Mouse (Mus musculus) kidney, embryonic 16.5 days (tissue): ENCODE data around the gene Akap9. TPM values are rescaled to one million over a fixed set of nuclear protein-coding genes. Genes with fewer than 3 reads are reported as not detected.
"Not testable (repeated sequence)": the region's sequence is repeated elsewhere in the genome, so short reads cannot be mapped to it uniquely, and the experiment has no call there.

Source experiments
- ATAC-seq: fragments of 200-750 bp; cut with Nextera tagmentation; 2 replicates; pipeline ENCODE4 v1.8.0; 2017; ENCODE audit warnings: moderate TSS enrichment; ENCODE audit not compliant: low FRiP score, low TSS enrichment
- H3K27ac ChIP-seq: fragments of 300-500 bp; sonication (generic); 2 replicates; pipeline ENCODE4 v1.5.1; 2014; ENCODE audit warnings: low read length
- H3K27me3 ChIP-seq: fragments of 300-500 bp; sonication (generic); 2 replicates; pipeline ENCODE4 v1.6.1; 2014; ENCODE audit warnings: low read length, control low read depth, mixed read lengths; ENCODE audit not compliant: insufficient read depth
- H3K36me3 ChIP-seq: fragments of 300-500 bp; sonication (generic); 2 replicates; pipeline ENCODE4 v1.6.1; 2014; ENCODE audit warnings: low read length, control low read depth, mixed read lengths; ENCODE audit not compliant: insufficient read depth
- H3K4me1 ChIP-seq: fragments of 300-500 bp; sonication (generic); 2 replicates; pipeline ENCODE4 v1.6.1; 2014; ENCODE audit warnings: low read length, control low read depth, mixed read lengths; ENCODE audit not compliant: insufficient read depth
- H3K4me2 ChIP-seq: fragments of 300-500 bp; sonication (generic); replicated peaks from 2 replicates; pipeline ENCODE4 v1.6.1; 2014; ENCODE audit warnings: low read depth, low read length
- H3K4me3 ChIP-seq: fragments of 300-500 bp; sonication (generic); 2 replicates; pipeline ENCODE4 v1.5.1; 2014; ENCODE audit warnings: mild to moderate bottlenecking, low read length
- H3K9ac ChIP-seq: fragments of 300-500 bp; sonication (generic); replicated peaks from 2 replicates; pipeline ENCODE4 v1.6.1; 2014; ENCODE audit warnings: low read length
- H3K9me3 ChIP-seq: fragments of 300-500 bp; sonication (generic); 2 replicates; pipeline ENCODE4 v1.6.1; 2016; ENCODE audit warnings: low read length, control low read depth
- WGBS: fragments of 180-500 bp; shearing (Covaris S2); extraction: QIAGEN DNeasy Blood & Tissue Kit; methylation state at CpG from one replicate; pipeline ENCODE4 v1.1.7; 2014; 5-methylcytosine and 5-hydroxymethylcytosine counted together
- polyA plus RNA-seq: library from polyadenylated mRNA; unstranded; fragments of >200 nt; fragmentation: Nextera tagmentation; extraction: Ambion mirVana; gene quantifications from 2 replicates; pipeline ENCODE4 v1.2.1, GENCODE M21; 2015

Gene Akap9
- polyA plus RNA-seq, 1 experiment from 2014 or later, result 113 TPM

DNA sequence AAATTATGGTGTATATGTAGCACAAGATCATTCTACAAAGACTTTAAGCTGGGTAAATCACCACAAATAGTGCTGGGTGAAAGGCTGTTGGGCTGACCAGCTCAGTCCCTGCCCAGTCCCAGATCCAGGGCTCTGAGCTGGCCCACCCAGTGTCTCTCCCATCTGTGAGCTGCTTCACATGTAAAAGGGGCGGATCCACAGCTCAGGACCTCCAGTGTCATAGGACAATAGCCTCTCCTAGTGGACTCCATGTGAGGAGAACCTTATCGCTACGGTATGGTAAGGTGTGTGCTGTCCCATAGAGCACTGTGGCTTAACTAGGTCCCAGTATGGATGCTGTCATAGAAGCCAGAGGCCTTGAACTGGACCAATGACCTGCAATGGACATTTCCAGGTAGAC is 3.8 kb downstream of the Akap9 start:
- ATAC-seq, result no peak
- Histone ChIP-seq H3K4me2 (no peak overlapping the region), H3K36me3 (no peaks in the 10 kb centered on the region), H3K27me3 (no peaks in the 10 kb centered on the region), H3K27ac (no peak overlapping the region), H3K9ac (no peak overlapping the region), H3K9me3 (no peaks in the 10 kb centered on the region), H3K4me1 (peaks cover 16% of the 10 kb centered on the region), H3K4me3 (no peak overlapping the region)
- WGBS, result 87% methylated on average over 3 of the region's 3 CpGs

DNA sequence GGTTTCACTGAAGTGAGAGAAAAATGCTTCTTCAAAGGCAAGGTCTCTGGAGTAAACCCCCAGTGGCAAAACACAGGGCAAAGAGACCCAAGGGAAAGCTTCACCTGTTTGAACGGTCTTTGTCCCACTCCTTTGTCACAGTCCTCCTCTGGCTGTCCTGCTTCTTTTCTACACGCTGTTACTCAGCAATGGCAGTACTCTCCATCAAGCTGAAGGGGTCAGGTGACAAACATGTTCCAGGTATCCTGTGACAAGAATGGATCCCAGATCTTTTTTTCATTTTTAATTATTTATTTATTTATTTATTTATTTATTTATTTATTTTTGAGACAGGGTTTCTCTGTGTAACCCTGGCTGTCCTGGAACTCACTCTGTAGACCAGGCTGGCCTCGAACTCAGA is 5.7 kb downstream of the Akap9 start:
- Histone ChIP-seq H3K36me3 (no peaks in the 10 kb centered on the region), H3K9ac (no peak overlapping the region), H3K4me2 (no peak overlapping the region), H3K27ac (no peak overlapping the region), H3K4me3 (no peak overlapping the region), H3K9me3 (no peaks in the 10 kb centered on the region), H3K4me1 (peaks cover 16% of the 10 kb centered on the region), H3K27me3 (no peaks in the 10 kb centered on the region)
- ATAC-seq, result no peak
- 98% methylated on average over 3 of the region's 3 CpGs for WGBS

DNA sequence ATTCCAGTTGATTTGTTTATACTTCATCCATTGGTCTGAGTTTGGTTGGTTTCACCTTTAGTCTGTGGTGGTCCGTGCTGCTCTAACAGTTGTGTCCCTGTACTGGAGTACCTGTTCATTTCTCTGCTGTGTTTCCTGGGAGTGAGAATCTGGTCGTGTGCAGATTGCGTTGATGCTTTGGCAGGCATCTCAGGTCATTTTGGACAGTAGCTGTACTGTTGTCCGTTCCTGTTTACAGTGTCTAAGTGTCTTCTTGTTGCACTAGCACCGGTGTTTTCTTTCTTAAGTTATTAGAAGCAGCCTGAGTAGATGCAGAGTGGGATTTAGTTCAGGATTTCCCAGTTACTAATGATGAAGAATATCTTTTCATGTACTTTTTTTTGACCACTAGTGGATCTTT is 7.4 kb downstream of the Akap9 start:
- H3K27ac ChIP-seq, result no peak overlapping the region
- H3K9me3 ChIP-seq, result no peaks in the 10 kb centered on the region
- peaks cover 6% of the 10 kb centered on the region; the same call in 1 of the 2 replicates for H3K4me1 ChIP-seq
- no peak overlapping the region for H3K9ac ChIP-seq
- no peak overlapping the region for H3K4me3 ChIP-seq
- H3K36me3 ChIP-seq, result peaks cover 5% of the 10 kb centered on the region; the same call in 1 of the 2 replicates
- no peak for ATAC-seq
- H3K27me3 ChIP-seq, result no peaks in the 10 kb centered on the region
- WGBS, result 92% methylated on average over 5 of the region's 5 CpGs
- H3K4me2 ChIP-seq, result no peak overlapping the region

DNA sequence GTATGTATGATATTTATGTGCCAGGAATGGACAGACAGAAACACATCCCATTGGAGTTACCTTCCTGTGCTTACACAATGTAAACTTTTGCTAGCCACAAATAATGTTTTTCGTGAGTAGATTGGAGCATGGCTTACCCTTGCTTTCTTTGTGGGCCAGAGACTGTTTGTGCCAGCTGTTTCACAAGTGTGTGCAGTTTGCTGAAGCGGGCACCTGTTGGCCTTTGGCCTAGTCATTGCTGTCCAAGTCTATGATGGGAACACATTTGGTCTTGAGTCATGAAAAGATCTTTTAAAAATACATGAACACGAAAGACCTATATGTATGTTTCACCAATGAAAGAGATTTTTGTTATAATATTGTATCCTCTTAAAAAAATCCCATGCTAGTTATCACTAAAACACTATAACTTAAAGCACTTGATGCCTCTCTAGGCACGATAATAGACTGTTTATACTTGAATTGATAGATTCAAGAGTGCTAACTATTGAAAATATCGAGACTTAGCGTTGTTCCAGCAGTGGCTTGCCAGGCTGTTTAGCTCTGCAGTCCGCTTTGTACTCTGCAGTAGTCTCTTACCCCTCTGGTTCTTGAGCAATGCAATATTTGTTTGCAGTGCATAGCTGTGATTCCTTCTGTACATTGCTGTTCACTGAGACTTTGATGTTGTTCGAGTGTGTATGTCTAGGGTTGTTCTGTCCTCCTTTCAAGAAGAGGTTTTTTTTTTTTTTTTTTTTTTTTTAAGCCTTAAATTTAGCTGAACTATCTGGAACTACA is 8.1 kb downstream of the Akap9 start:
- H3K4me2 ChIP-seq, result no peak overlapping the region
- H3K36me3 ChIP-seq, result peaks cover 7% of the 10 kb centered on the region; the same call in 1 of the 2 replicates
- H3K27ac ChIP-seq, result no peak overlapping the region
- H3K9me3 ChIP-seq, result no peaks in the 10 kb centered on the region
- no peaks in the 10 kb centered on the region for H3K4me1 ChIP-seq
- ATAC-seq, result no peak
- H3K4me3 ChIP-seq, result no peak overlapping the region
- 91% methylated on average over 8 of the region's 8 CpGs for WGBS
- no peaks in the 10 kb centered on the region for H3K27me3 ChIP-seq
- no peak overlapping the region for H3K9ac ChIP-seq

- peak; percentile 39; the same call in 1 of the 2 replicates for ATAC-seq
- Histone ChIP-seq H3K27ac (no peak overlapping the region; the same call in 1 of the 2 replicates), H3K4me2 (no peak overlapping the region), H3K4me3 (no peak overlapping the region), H3K36me3 (peaks cover 12% of the 10 kb centered on the region; the same call in 1 of the 2 replicates), H3K9ac (no peak overlapping the region), H3K9me3 (no peaks in the 10 kb centered on the region), H3K27me3 (no peaks in the 10 kb centered on the region), H3K4me1 (no peaks in the 10 kb centered on the region)
- WGBS, result 87% methylated on average over 3 of the region's 3 CpGs
These were observed 11.1 kb downstream of the Akap9 start for GRCm38 (mm10) chr5:3938905-3939304.

DNA sequence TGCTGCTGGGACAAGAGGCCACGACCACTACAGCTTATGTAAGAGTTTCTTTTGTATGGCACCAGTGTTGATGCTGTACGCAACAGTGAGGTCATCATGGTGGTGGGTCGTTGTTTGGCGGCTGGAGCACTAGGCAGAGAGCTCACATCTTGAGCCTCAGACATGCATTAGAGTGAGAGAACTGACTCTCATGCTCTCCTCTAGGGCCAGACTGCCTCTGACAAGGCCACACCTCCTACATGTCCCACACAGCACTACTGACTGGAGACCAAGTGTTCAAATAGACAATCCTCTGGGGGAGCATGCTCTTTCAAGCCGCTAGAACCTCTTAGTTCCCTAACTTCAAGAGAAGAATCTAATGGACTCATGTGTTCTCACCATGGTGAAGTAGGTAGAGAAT is 11.5 kb downstream of the Akap9 start:
- 93% methylated on average over 5 of the region's 5 CpGs for WGBS
- Histone ChIP-seq H3K9ac (no peak overlapping the region), H3K27ac (no peak overlapping the region), H3K27me3 (no peaks in the 10 kb centered on the region), H3K4me1 (no peaks in the 10 kb centered on the region), H3K36me3 (peaks cover 12% of the 10 kb centered on the region; the same call in 1 of the 2 replicates), H3K9me3 (no peaks in the 10 kb centered on the region), H3K4me2 (no peak overlapping the region), H3K4me3 (no peak overlapping the region)
- no peak for ATAC-seq

- Histone ChIP-seq H3K4me1 (no peaks in the 10 kb centered on the region), H3K27me3 (no peaks in the 10 kb centered on the region), H3K4me3 (no peak overlapping the region), H3K36me3 (peaks cover 12% of the 10 kb centered on the region; the same call in 1 of the 2 replicates), H3K4me2 (no peak overlapping the region), H3K27ac (no peak overlapping the region), H3K9me3 (no peaks in the 10 kb centered on the region), H3K9ac (no peak overlapping the region)
- 88% methylated on average over 2 of the region's 2 CpGs for WGBS
- no peak for ATAC-seq
These were observed 13.4 kb downstream of the Akap9 start for GRCm38 (mm10) chr5:3941240-3941639.

DNA sequence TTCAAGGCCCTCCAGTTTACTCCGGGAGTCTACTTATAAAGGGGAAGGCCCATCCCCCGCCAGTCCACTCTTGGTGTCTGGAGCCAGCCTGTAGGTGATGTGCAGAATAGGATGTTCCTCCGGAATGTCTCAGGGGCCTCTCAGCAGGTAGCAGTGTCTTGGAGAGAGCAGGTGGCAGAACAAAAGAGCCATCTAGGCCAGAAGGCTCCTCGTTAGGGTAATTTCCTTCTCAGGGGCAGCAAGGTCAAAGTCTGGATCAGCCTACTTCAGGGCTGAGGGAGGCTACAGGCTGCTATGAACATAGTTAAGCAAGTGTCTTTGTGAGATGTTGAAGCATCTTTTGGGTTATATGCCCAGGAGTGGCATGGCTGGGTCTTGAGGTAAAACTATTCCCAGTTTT is 15.3 kb downstream of the Akap9 start:
- not testable (repeated sequence) for H3K27me3 ChIP-seq, ATAC-seq, H3K4me1 ChIP-seq, H3K4me3 ChIP-seq, H3K9ac ChIP-seq, H3K9me3 ChIP-seq, H3K27ac ChIP-seq, H3K4me2 ChIP-seq
- WGBS, result 75% methylated on average over 4 of the region's 4 CpGs
- H3K36me3 ChIP-seq, result peaks cover 12% of the 10 kb centered on the region; the same call in 1 of the 2 replicates

- Histone ChIP-seq H3K4me2 (no peak overlapping the region), H3K4me1 (no peaks in the 10 kb centered on the region), H3K9me3 (no peaks in the 10 kb centered on the region), H3K9ac (no peak overlapping the region), H3K27ac (no peak overlapping the region), H3K36me3 (peaks cover 47% of the 10 kb centered on the region), H3K4me3 (no peak overlapping the region), H3K27me3 (no peaks in the 10 kb centered on the region)
- WGBS, result 81% methylated on average over 6 of the region's 6 CpGs
- no peak for ATAC-seq
These were observed 24.6 kb downstream of the Akap9 start for GRCm38 (mm10) chr5:3952498-3952897.

DNA sequence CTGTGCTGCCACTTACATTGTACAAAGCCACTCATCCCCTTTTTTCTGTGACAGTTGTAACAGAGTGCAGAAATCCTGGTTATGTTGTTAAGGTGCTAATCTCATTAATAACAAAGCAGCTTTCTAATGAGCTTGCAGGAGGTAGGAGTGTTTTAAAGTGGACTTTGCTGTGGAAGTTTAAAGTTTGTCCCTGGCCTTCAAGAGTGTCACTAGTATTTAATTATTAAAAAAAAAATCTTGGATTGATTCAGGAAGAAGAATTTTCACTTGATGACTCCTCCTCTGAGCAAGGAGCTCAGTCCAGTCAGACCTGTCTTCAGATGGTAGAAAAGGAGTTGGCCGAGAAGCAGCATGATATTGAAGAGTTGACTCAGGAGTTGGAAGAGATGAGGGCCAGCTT is 26.7 kb downstream of the Akap9 start:
- no peak overlapping the region for H3K9ac ChIP-seq
- H3K4me2 ChIP-seq, result no peak overlapping the region
- no peaks in the 10 kb centered on the region for H3K27me3 ChIP-seq
- H3K4me3 ChIP-seq, result no peak overlapping the region
- H3K9me3 ChIP-seq, result no peaks in the 10 kb centered on the region
- no peak for ATAC-seq
- no peaks in the 10 kb centered on the region for H3K4me1 ChIP-seq
- H3K27ac ChIP-seq, result no peak overlapping the region
- 97% methylated on average over 1 of the region's 1 CpGs for WGBS
- H3K36me3 ChIP-seq, result peaks cover 44% of the 10 kb centered on the region
